Mouse (Mus musculus): Measurements from ENCODE around the gene Hnrnpa1. TPM values are rescaled to one million over a fixed set of nuclear protein-coding genes. Genes with fewer than 3 reads are reported as not detected.
"Not testable (repeated sequence)": the region's sequence is repeated elsewhere in the genome, so short reads cannot be mapped to it uniquely, and the experiment has no call there.

Hnrnpa1 gene
- polyA plus RNA-seq, 1 experiment, result 1,787 TPM

DNA sequence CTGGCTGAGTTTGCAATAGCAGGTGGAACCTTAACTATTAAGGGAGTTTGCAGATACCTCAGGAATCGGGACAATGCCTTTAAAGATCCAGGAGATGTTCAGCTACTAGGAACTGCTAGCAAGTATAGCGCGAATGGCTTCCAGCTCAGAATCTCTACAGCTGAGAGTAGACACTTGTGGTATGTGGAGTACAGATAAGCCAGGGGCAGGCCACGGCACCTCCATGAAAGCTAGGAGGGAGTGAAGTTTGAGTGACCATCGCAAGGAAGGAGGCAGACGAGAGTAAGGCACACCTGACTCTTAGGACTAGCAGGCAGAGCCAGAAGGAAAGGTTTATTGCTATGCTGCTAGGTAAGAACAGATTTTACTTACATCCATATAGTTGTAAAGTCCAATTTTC is 5.4 kb downstream of the Hnrnpa1 start:
- Histone ChIP-seq H3K27me3 (ENCODE audit: control insufficient read depth, insufficient read depth, low read length, poor library complexity, severe bottlenecking) (no peaks in the 10 kb centered on the region), H3K9me3 (replicated peaks; ENCODE audit: control insufficient read depth, insufficient read depth, low read length, poor library complexity, severe bottlenecking) (no peaks in the 10 kb centered on the region), H3K4me3 (ENCODE audit: low read depth, low read length) (no peak overlapping the region), H3K27ac (ENCODE audit: insufficient read depth, low read length) (0 out of 2 replicates have a peak overlapping the region, but pooled peaks have one; percentile 8), H3K4me1 (ENCODE audit: control insufficient read depth, insufficient read depth, low read length) (no peaks in the 10 kb centered on the region), H3K9ac (ENCODE audit: low read depth, poor library complexity, severe bottlenecking) (no peak overlapping the region), H3K36me3 (ENCODE audit: control insufficient read depth, insufficient read depth, low read length, poor library complexity, severe bottlenecking) (peaks cover 66% of the 10 kb centered on the region)
- TF ChIP-seq POLR2A (IDR thresholded peaks at IDR 0.05; ENCODE audit: insufficient read depth, low read length), result no peak
- TF ChIP-seq CTCF (IDR thresholded peaks at IDR 0.05; ENCODE audit: low read depth, low read length), result no peak
- TF ChIP-seq EP300 (IDR thresholded peaks at IDR 0.05; ENCODE audit: insufficient read depth, low read depth, low read length), result no peak

GRCm38 (mm10) chr15:103247078-103247781 is 7.0 kb downstream of the Hnrnpa1 start:
- no peaks in the 10 kb centered on the region for H3K4me1 ChIP-seq (ENCODE audit: control insufficient read depth, insufficient read depth, low read length)
- TF ChIP-seq POLR2A (IDR thresholded peaks at IDR 0.05; ENCODE audit: insufficient read depth, low read length), result no peak
- TF ChIP-seq EP300 (IDR thresholded peaks at IDR 0.05; ENCODE audit: insufficient read depth, low read depth, low read length), result no peak
- no peak for TF ChIP-seq CTCF (IDR thresholded peaks at IDR 0.05; ENCODE audit: low read depth, low read length)
- no peak overlapping the region for H3K4me3 ChIP-seq (ENCODE audit: low read depth, low read length)
- peaks cover 52% of the 10 kb centered on the region for H3K36me3 ChIP-seq (ENCODE audit: control insufficient read depth, insufficient read depth, low read length, poor library complexity, severe bottlenecking)
- no peaks in the 10 kb centered on the region for H3K9me3 ChIP-seq (replicated peaks; ENCODE audit: control insufficient read depth, insufficient read depth, low read length, poor library complexity, severe bottlenecking)
- no peaks in the 10 kb centered on the region for H3K27me3 ChIP-seq (ENCODE audit: control insufficient read depth, insufficient read depth, low read length, poor library complexity, severe bottlenecking)
- no peak overlapping the region for H3K9ac ChIP-seq (ENCODE audit: low read depth, poor library complexity, severe bottlenecking)
- H3K27ac ChIP-seq (ENCODE audit: insufficient read depth, low read length), result peak overlapping the region; percentile 89

GRCm38 (mm10) chr15:103247782-103248400 is 7.7 kb downstream of the Hnrnpa1 start:
- peaks cover 46% of the 10 kb centered on the region for H3K36me3 ChIP-seq (ENCODE audit: control insufficient read depth, insufficient read depth, low read length, poor library complexity, severe bottlenecking)
- H3K4me3 ChIP-seq (ENCODE audit: low read depth, low read length), result no peak overlapping the region
- no peaks in the 10 kb centered on the region for H3K4me1 ChIP-seq (ENCODE audit: control insufficient read depth, insufficient read depth, low read length)
- TF ChIP-seq CTCF (IDR thresholded peaks at IDR 0.05; ENCODE audit: low read depth, low read length) (no peak), EP300 (IDR thresholded peaks at IDR 0.05; ENCODE audit: insufficient read depth, low read depth, low read length) (no peak), POLR2A (IDR thresholded peaks at IDR 0.05; ENCODE audit: insufficient read depth, low read length) (no peak)
- no peaks in the 10 kb centered on the region for H3K9me3 ChIP-seq (replicated peaks; ENCODE audit: control insufficient read depth, insufficient read depth, low read length, poor library complexity, severe bottlenecking)
- no peaks in the 10 kb centered on the region for H3K27me3 ChIP-seq (ENCODE audit: control insufficient read depth, insufficient read depth, low read length, poor library complexity, severe bottlenecking)
- peak overlapping the region; percentile 89 for H3K27ac ChIP-seq (ENCODE audit: insufficient read depth, low read length)
- no peak overlapping the region for H3K9ac ChIP-seq (ENCODE audit: low read depth, poor library complexity, severe bottlenecking)

DNA sequence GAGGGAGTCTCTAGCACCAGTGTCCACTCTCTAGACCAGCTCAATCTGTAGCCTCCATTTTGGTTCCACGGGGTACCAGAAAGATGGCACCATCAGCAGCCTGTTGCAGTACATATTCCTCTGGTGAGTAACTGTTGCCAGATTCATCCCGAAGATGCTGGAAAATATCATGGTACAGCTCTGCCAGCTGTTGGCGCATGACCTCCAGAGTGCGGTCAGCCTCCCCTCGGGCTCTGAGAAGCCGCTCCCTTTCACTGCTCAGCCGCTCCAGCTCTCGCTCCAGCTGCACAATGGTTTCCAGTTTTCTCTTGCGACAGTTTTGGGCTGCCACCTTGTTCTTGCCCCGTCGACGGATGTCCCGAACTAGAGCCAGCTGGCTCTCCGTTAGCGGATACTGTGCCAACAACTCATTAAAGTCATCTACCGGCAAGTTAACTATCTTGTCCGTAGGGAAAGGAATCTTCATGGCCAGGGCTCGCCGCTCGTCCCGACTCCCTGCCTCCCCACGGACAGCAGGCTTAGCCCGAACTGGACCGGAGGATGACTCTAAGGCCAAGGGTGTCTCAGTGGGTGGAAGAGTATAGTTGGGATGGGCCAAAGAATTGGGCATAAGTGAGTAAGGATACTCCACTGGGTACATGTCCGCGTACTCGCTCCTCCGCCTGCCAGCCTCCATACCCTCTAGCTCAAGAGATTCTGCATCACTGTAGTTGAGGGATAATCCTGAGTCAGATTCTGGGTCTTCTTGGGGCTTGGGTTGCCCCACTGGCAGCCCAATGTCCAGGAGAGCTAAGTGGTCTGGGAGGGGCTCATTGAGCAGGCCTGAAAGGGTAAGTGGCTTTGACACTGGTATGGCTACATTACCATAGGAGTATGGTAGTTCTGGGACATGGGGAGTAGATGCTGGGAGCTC is 8.4 kb downstream of the Hnrnpa1 start:
- H3K4me1 ChIP-seq (ENCODE audit: control insufficient read depth, insufficient read depth, low read length), result no peaks in the 10 kb centered on the region
- no peak overlapping the region for H3K9ac ChIP-seq (ENCODE audit: low read depth, poor library complexity, severe bottlenecking)
- H3K4me3 ChIP-seq (ENCODE audit: low read depth, low read length), result no peak overlapping the region
- TF ChIP-seq EP300 (IDR thresholded peaks at IDR 0.05; ENCODE audit: insufficient read depth, low read depth, low read length), result no peak
- TF ChIP-seq POLR2A (IDR thresholded peaks at IDR 0.05; ENCODE audit: insufficient read depth, low read length), result no peak
- TF ChIP-seq CTCF (IDR thresholded peaks at IDR 0.05; ENCODE audit: low read depth, low read length), result no peak
- H3K27ac ChIP-seq (ENCODE audit: insufficient read depth, low read length), result no peak overlapping the region
- peaks cover 38% of the 10 kb centered on the region for H3K36me3 ChIP-seq (ENCODE audit: control insufficient read depth, insufficient read depth, low read length, poor library complexity, severe bottlenecking)
- H3K9me3 ChIP-seq (replicated peaks; ENCODE audit: control insufficient read depth, insufficient read depth, low read length, poor library complexity, severe bottlenecking), result no peaks in the 10 kb centered on the region
- H3K27me3 ChIP-seq (ENCODE audit: control insufficient read depth, insufficient read depth, low read length, poor library complexity, severe bottlenecking), result no peaks in the 10 kb centered on the region

DNA sequence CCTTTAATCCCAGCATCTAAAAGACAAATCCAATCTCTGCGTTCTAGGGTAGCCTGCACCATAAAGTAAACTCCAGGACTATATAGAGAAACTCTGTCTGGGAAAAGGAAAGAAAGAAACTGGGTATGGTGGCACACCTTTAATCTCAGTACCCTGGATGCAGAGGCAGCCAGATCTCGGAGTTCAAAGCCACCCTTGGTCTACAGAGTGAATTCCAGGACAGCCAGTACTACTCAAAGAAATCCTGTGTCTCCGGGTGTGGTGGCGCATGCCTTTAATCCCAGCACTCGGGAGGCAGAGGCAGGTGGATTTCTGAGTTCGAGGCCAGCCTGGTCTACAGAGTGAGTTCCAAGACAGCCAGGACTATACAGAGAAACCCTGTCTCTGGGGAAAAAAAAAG is 9.3 kb downstream of the Hnrnpa1 start:
- H3K27ac ChIP-seq (ENCODE audit: insufficient read depth, low read length); H3K4me3 ChIP-seq (ENCODE audit: low read depth, low read length); H3K9ac ChIP-seq (ENCODE audit: low read depth, poor library complexity, severe bottlenecking); H3K27me3 ChIP-seq (ENCODE audit: control insufficient read depth, insufficient read depth, low read length, poor library complexity, severe bottlenecking); H3K9me3 ChIP-seq (replicated peaks; ENCODE audit: control insufficient read depth, insufficient read depth, low read length, poor library complexity, severe bottlenecking); H3K4me1 ChIP-seq (ENCODE audit: control insufficient read depth, insufficient read depth, low read length): not testable (repeated sequence)
- peaks cover 33% of the 10 kb centered on the region for H3K36me3 ChIP-seq (ENCODE audit: control insufficient read depth, insufficient read depth, low read length, poor library complexity, severe bottlenecking)
